Mouse (Mus musculus) hindbrain, embryonic 12.5 days (tissue): ENCODE results near the gene Ccsap. TPM values are rescaled to one million over a fixed set of nuclear protein-coding genes. Genes with fewer than 3 reads are reported as not detected.

Experiments
- ATAC-seq: fragments of 200-750 bp; cut with Nextera tagmentation; 2 replicates; pipeline ENCODE4 v1.8.0; 2017; ENCODE audit warnings: moderate TSS enrichment; ENCODE audit not compliant: low FRiP score
- H3K27ac ChIP-seq: fragments of 300-500 bp; sonication (generic); 2 replicates; pipeline ENCODE4 v1.5.1; 2016; ENCODE audit warnings: mild to moderate bottlenecking
- H3K27me3 ChIP-seq: fragments of 300-500 bp; sonication (generic); 2 replicates; pipeline ENCODE4 v1.6.1; 2016; ENCODE audit warnings: mild to moderate bottlenecking
- H3K36me3 ChIP-seq: fragments of 300-500 bp; sonication (generic); 2 replicates; pipeline ENCODE4 v1.6.1; 2016; ENCODE audit warnings: mild to moderate bottlenecking
- H3K4me1 ChIP-seq: fragments of 300-500 bp; sonication (generic); 2 replicates; pipeline ENCODE4 v1.6.1; 2016
- H3K4me2 ChIP-seq: fragments of 300-500 bp; sonication (generic); replicated peaks from 2 replicates; pipeline ENCODE4 v1.6.1; 2016; ENCODE audit warnings: mild to moderate bottlenecking
- H3K4me3 ChIP-seq: fragments of 300-500 bp; sonication (generic); 2 replicates; pipeline ENCODE4 v1.5.1; 2016; ENCODE audit warnings: mild to moderate bottlenecking
- H3K9ac ChIP-seq: fragments of 300-500 bp; sonication (generic); 2 replicates; pipeline ENCODE4 v1.6.1; 2016; ENCODE audit warnings: mild to moderate bottlenecking, moderate library complexity
- H3K9me3 ChIP-seq: fragments of 300-500 bp; sonication (generic); replicated peaks from 2 replicates; pipeline ENCODE4 v1.6.1; 2016; ENCODE audit warnings: mild to moderate bottlenecking
- WGBS: fragments of 180-500 bp; shearing (Covaris S2); methylation state at CpG from one replicate; pipeline ENCODE4 v1.1.7; 2016; 5-methylcytosine and 5-hydroxymethylcytosine counted together
- polyA plus RNA-seq: library from polyadenylated mRNA; unstranded; fragments of >200 nt; fragmentation: Nextera tagmentation; extraction: Ambion mirVana; gene quantifications from 2 replicates; pipeline ENCODE4 v1.2.1, GENCODE M21; 2016

Gene Ccsap
- polyA plus RNA-seq: 6.8 and 8.0 TPM in 2 replicates

- peak within 1 kb of the TSS; percentile 93 for H3K4me2 ChIP-seq
- H3K27ac ChIP-seq: peak within 1 kb of the TSS; percentile 83
- H3K9me3 ChIP-seq: no peaks in the 10 kb centered on the region
- H3K36me3 ChIP-seq: no peaks in the 10 kb centered on the region
- H3K4me1 ChIP-seq: peaks cover 15% of the 10 kb centered on the region
- H3K9ac ChIP-seq: peak within 1 kb of the TSS; percentile 87
- H3K4me3 ChIP-seq: peak within 1 kb of the TSS; percentile 88
- ATAC-seq: no peak; the same call in 1 of the 2 replicates
- peaks cover 32% of the 10 kb centered on the region for H3K27me3 ChIP-seq
- WGBS: 2% methylated on average over 46 of the region's 48 CpGs
These were observed at the start of gene Ccsap for GRCm38 (mm10) chr8:123859648-123860259. Gene Ccsap, minus strand, starts transcription at chr8:123860209.

GRCm38 (mm10) chr8:123907604-123908003, 47.6 kb upstream of the Ccsap start:
- 94% methylated on average over 6 of the region's 6 CpGs for WGBS
- no peak for ATAC-seq
- Histone ChIP-seq H3K9me3 (no peaks in the 10 kb centered on the region), H3K4me3 (no peak overlapping the region), H3K9ac (no peak overlapping the region), H3K27ac (no peak overlapping the region), H3K4me1 (no peaks in the 10 kb centered on the region), H3K4me2 (no peak overlapping the region), H3K27me3 (no peaks in the 10 kb centered on the region), H3K36me3 (peaks cover 84% of the 10 kb centered on the region)

- Histone ChIP-seq H3K27ac (no peak overlapping the region), H3K36me3 (peaks cover 71% of the 10 kb centered on the region), H3K9ac (no peak overlapping the region), H3K4me3 (no peak overlapping the region), H3K4me1 (no peaks in the 10 kb centered on the region), H3K4me2 (no peak overlapping the region), H3K9me3 (no peaks in the 10 kb centered on the region), H3K27me3 (no peaks in the 10 kb centered on the region)
- WGBS: 92% methylated on average over 7 of the region's 7 CpGs
- no peak for ATAC-seq
These were observed 42.6 kb upstream of the Ccsap start for GRCm38 (mm10) chr8:123902653-123903052.

GRCm38 (mm10) chr8:123899366-123899765, 39.4 kb upstream of the Ccsap start:
- Histone ChIP-seq H3K4me2 (no peak overlapping the region), H3K27me3 (peaks cover 29% of the 10 kb centered on the region), H3K36me3 (peaks cover 44% of the 10 kb centered on the region), H3K4me3 (no peak overlapping the region), H3K27ac (no peak overlapping the region), H3K9ac (no peak overlapping the region), H3K9me3 (no peaks in the 10 kb centered on the region), H3K4me1 (no peaks in the 10 kb centered on the region)
- ATAC-seq: no peak
- WGBS: 91% methylated on average over 7 of the region's 7 CpGs

- Histone ChIP-seq H3K27ac (no peak overlapping the region), H3K4me3 (no peak overlapping the region), H3K9me3 (no peaks in the 10 kb centered on the region), H3K27me3 (peaks cover 37% of the 10 kb centered on the region), H3K9ac (no peak overlapping the region), H3K4me2 (no peak overlapping the region), H3K36me3 (peaks cover 36% of the 10 kb centered on the region), H3K4me1 (no peaks in the 10 kb centered on the region)
- 89% methylated on average over 5 of the region's 5 CpGs for WGBS
- ATAC-seq: no peak
These were observed 38.6 kb upstream of the Ccsap start for GRCm38 (mm10) chr8:123898576-123898975.

- H3K36me3 ChIP-seq: peaks cover 19% of the 10 kb centered on the region
- no peaks in the 10 kb centered on the region for H3K9me3 ChIP-seq
- no peak overlapping the region for H3K27ac ChIP-seq
- no peak for ATAC-seq
- H3K4me1 ChIP-seq: peaks cover 12% of the 10 kb centered on the region
- 55% methylated on average over 10 of the region's 10 CpGs for WGBS
- H3K4me2 ChIP-seq: no peak overlapping the region
- H3K4me3 ChIP-seq: no peak overlapping the region
- H3K9ac ChIP-seq: no peak overlapping the region
- peaks cover 55% of the 10 kb centered on the region for H3K27me3 ChIP-seq
These were observed 36.8 kb upstream of the Ccsap start for GRCm38 (mm10) chr8:123896774-123897173.

GRCm38 (mm10) chr8:123896366-123896761, 36.4 kb upstream of the Ccsap start:
- Histone ChIP-seq H3K27ac (no peak overlapping the region), H3K4me1 (peaks cover 16% of the 10 kb centered on the region), H3K36me3 (peaks cover 15% of the 10 kb centered on the region), H3K9me3 (no peaks in the 10 kb centered on the region), H3K9ac (no peak overlapping the region), H3K4me3 (no peak overlapping the region), H3K27me3 (peaks cover 59% of the 10 kb centered on the region), H3K4me2 (no peak overlapping the region)
- no peak for ATAC-seq
- WGBS: 65% methylated on average over 14 of the region's 14 CpGs

- Histone ChIP-seq H3K9me3 (no peaks in the 10 kb centered on the region), H3K4me2 (no peak overlapping the region), H3K9ac (no peak overlapping the region), H3K27me3 (peaks cover 64% of the 10 kb centered on the region), H3K27ac (no peak overlapping the region), H3K36me3 (0 out of 2 replicates have a peak, but pooled peaks cover 11% of the 10 kb centered on the region), H3K4me1 (peaks cover 20% of the 10 kb centered on the region), H3K4me3 (no peak overlapping the region)
- no peak for ATAC-seq
- WGBS: 71% methylated on average over 9 of the region's 9 CpGs
These were observed 35.8 kb upstream of the Ccsap start for GRCm38 (mm10) chr8:123895680-123896365.

GRCm38 (mm10) chr8:123895230-123895629, 35.2 kb upstream of the Ccsap start:
- 81% methylated on average over 4 of the region's 4 CpGs for WGBS
- Histone ChIP-seq H3K4me1 (peaks cover 20% of the 10 kb centered on the region), H3K4me2 (no peak overlapping the region), H3K36me3 (0 out of 2 replicates have a peak, but pooled peaks cover 5% of the 10 kb centered on the region), H3K4me3 (no peak overlapping the region), H3K27ac (no peak overlapping the region), H3K27me3 (peaks cover 70% of the 10 kb centered on the region), H3K9me3 (no peaks in the 10 kb centered on the region), H3K9ac (no peak overlapping the region)
- no peak for ATAC-seq

GRCm38 (mm10) chr8:123894502-123895097, 34.6 kb upstream of the Ccsap start, which contains the start of gene Acta1:
Gene Acta1, minus strand, starts transcription at chr8:123894751.
- H3K4me1 ChIP-seq: peaks cover 20% of the 10 kb centered on the region
- no peak for ATAC-seq

GRCm38 (mm10) chr8:123893413-123893812, 33.4 kb upstream of the Ccsap start:
- ATAC-seq: no peak
- no peak overlapping the region for H3K4me3 ChIP-seq
- whole genome bisulfite sequencing: 87% methylated on average over 11 of the region's 11 CpGs
- no peaks in the 10 kb centered on the region for H3K9me3 ChIP-seq
- H3K4me2 ChIP-seq: no peak overlapping the region
- no peak overlapping the region for H3K27ac ChIP-seq
- H3K36me3 ChIP-seq: no peaks in the 10 kb centered on the region
- H3K27me3 ChIP-seq: peaks cover 87% of the 10 kb centered on the region
- H3K4me1 ChIP-seq: peaks cover 20% of the 10 kb centered on the region
- no peak overlapping the region for H3K9ac ChIP-seq

More at GRCm38 (mm10) chr8:123894502-123895097, 34.6 kb upstream of the Ccsap start, which contains the start of gene Acta1:
- H3K4me3 ChIP-seq: no peak within 1 kb of the TSS
- H3K9ac ChIP-seq: no peak within 1 kb of the TSS
- 0 out of 2 replicates have a peak, but pooled peaks cover 3% of the 10 kb centered on the region for H3K36me3 ChIP-seq
- no peak within 1 kb of the TSS for H3K27ac ChIP-seq
- peaks cover 77% of the 10 kb centered on the region for H3K27me3 ChIP-seq
- no peaks in the 10 kb centered on the region for H3K9me3 ChIP-seq
- no peak within 1 kb of the TSS for H3K4me2 ChIP-seq
- 26% methylated on average over 15 of the region's 15 CpGs for WGBS

GRCm38 (mm10) chr8:123892586-123893155, 32.7 kb upstream of the Ccsap start:
- H3K9ac ChIP-seq: peak overlapping the region; percentile 51
- WGBS: 9% methylated on average over 30 of the region's 30 CpGs
- H3K4me2 ChIP-seq: peak overlapping the region; percentile 62
- peak; percentile 43 for ATAC-seq
- H3K9me3 ChIP-seq: no peaks in the 10 kb centered on the region
- peak overlapping the region; percentile 39 for H3K4me3 ChIP-seq
- no peak overlapping the region for H3K27ac ChIP-seq
- peaks cover 87% of the 10 kb centered on the region for H3K27me3 ChIP-seq
- H3K4me1 ChIP-seq: peaks cover 20% of the 10 kb centered on the region
- no peaks in the 10 kb centered on the region for H3K36me3 ChIP-seq
